Mouse (Mus musculus) cortical plate, adult 2 months (tissue): ENCODE measurements around the gene Dqx1. TPM values are rescaled to one million over a fixed set of nuclear protein-coding genes. Genes with fewer than 3 reads are reported as not detected.

Source experiments
- H3K27ac ChIP-seq: fragments of 200-500 bp; 2 replicates; pipeline ENCODE4 v1.5.1; 2012; ENCODE audit warnings: low read length, control low read depth, inconsistent platforms; ENCODE audit not compliant: insufficient read depth
- H3K4me1 ChIP-seq: fragments of 200-500 bp; 2 replicates; pipeline ENCODE4 v1.6.1; 2011; ENCODE audit warnings: low read length; ENCODE audit not compliant: control insufficient read depth, insufficient read depth
- H3K4me3 ChIP-seq: fragments of 200-500 bp; 2 replicates; pipeline ENCODE4 v1.5.1; 2011; ENCODE audit warnings: mild to moderate bottlenecking, low read length, control low read depth; ENCODE audit not compliant: insufficient read depth
- CTCF ChIP-seq: fragments of 200-500 bp; IDR thresholded peaks from 2 replicates; pipeline ENCODE4 v1.5.1; 2011; ENCODE audit warnings: mild to moderate bottlenecking, control low read depth, low read length; ENCODE audit not compliant: insufficient read depth; ENCODE audit errors: extremely low read depth
- POLR2A ChIP-seq: fragments of 200-500 bp; IDR thresholded peaks from 2 replicates; pipeline ENCODE4 v1.6.1; 2011; ENCODE audit warnings: mild to moderate bottlenecking, low read length, control low read depth; ENCODE audit not compliant: insufficient read depth; ENCODE audit errors: extremely low read depth
- polyA plus RNA-seq: library from polyadenylated mRNA; depleted of rRNA; stranded (reverse); fragments of >200 nt; gene quantifications from 2 replicates; pipeline ENCODE4 v1.2.3, GENCODE M21; 2012

Gene Dqx1
- polyA plus RNA-seq, 1 experiment: 0.52 TPM

- Histone ChIP-seq H3K4me3 (no peak overlapping the region), H3K4me1 (no peaks in the 10 kb centered on the region), H3K27ac (no peak overlapping the region)
- TF ChIP-seq CTCF: no peak
- TF ChIP-seq POLR2A: no peak
These were observed 12.9 kb upstream of the Dqx1 start for GRCm38 (mm10) chr6:83044742-83045141.

- no peak overlapping the region for H3K27ac ChIP-seq
- peaks cover 4% of the 10 kb centered on the region; the same call in 1 of the 2 replicates for H3K4me1 ChIP-seq
- TF ChIP-seq CTCF (no peak), POLR2A (no peak)
- H3K4me3 ChIP-seq: no peak overlapping the region
These were observed 8.3 kb upstream of the Dqx1 start for GRCm38 (mm10) chr6:83049367-83049766.

- Histone ChIP-seq H3K27ac (no peak overlapping the region), H3K4me1 (peaks cover 4% of the 10 kb centered on the region; the same call in 1 of the 2 replicates), H3K4me3 (peak overlapping the region; percentile 60)
- TF ChIP-seq CTCF: no peak
- TF ChIP-seq POLR2A: no peak
These were observed 4.3 kb upstream of the Dqx1 start for GRCm38 (mm10) chr6:83053136-83053960.

- TF ChIP-seq POLR2A (peak; percentile 83; the same call in 1 of the 2 replicates), CTCF (no peak)
- H3K4me3 ChIP-seq: peak within 1 kb of the TSS; percentile 60
- no peak within 1 kb of the TSS for H3K27ac ChIP-seq
- H3K4me1 ChIP-seq: peaks cover 4% of the 10 kb centered on the region; the same call in 1 of the 2 replicates
These were observed 3.4 kb upstream of the Dqx1 start, which contains the start of gene Aup1 for GRCm38 (mm10) chr6:83054074-83054851. Gene Aup1 (plus strand): TSS chr6:83054521.

GRCm38 (mm10) chr6:83054871-83055431 lies 2.7 kb upstream of the Dqx1 start, which contains the start of gene Htra2:
Gene Htra2 (minus strand): TSS chr6:83055273.
- H3K4me1 ChIP-seq: peaks cover 4% of the 10 kb centered on the region; the same call in 1 of the 2 replicates
- H3K4me3 ChIP-seq: peak within 1 kb of the TSS; percentile 60
- H3K27ac ChIP-seq: no peak within 1 kb of the TSS
- TF ChIP-seq CTCF: no peak
- no peak for TF ChIP-seq POLR2A

GRCm38 (mm10) chr6:83058725-83059124 lies 1.1 kb downstream of the Dqx1 start:
- no peak overlapping the region for H3K4me3 ChIP-seq
- H3K27ac ChIP-seq: no peak overlapping the region
- TF ChIP-seq POLR2A (no peak), CTCF (no peak)
- no peaks in the 10 kb centered on the region for H3K4me1 ChIP-seq

GRCm38 (mm10) chr6:83065995-83066394 lies 8.4 kb downstream of the Dqx1 start:
- no peak overlapping the region for H3K27ac ChIP-seq
- H3K4me1 ChIP-seq: no peaks in the 10 kb centered on the region
- no peak for TF ChIP-seq POLR2A
- no peak for TF ChIP-seq CTCF
- H3K4me3 ChIP-seq: no peak overlapping the region

GRCm38 (mm10) chr6:83066441-83066840 lies 8.8 kb downstream of the Dqx1 start:
- TF ChIP-seq POLR2A (no peak), CTCF (no peak)
- Histone ChIP-seq H3K27ac (no peak overlapping the region), H3K4me1 (no peaks in the 10 kb centered on the region), H3K4me3 (no peak overlapping the region)

- Histone ChIP-seq H3K4me3 (no peak overlapping the region), H3K4me1 (no peaks in the 10 kb centered on the region), H3K27ac (no peak overlapping the region)
- TF ChIP-seq CTCF (no peak), POLR2A (no peak)
These were observed 10.6 kb downstream of the Dqx1 start for GRCm38 (mm10) chr6:83068221-83068620.
